Mouse (Mus musculus) spleen, postnatal 36 days (tissue): ENCODE measurements around the gene Podxl.

Experiments
- DNase-seq, 2 experiments: peaks; one replicate each; pipeline ENCODE4 v3.0.0; 2022; ENCODE audit warnings: low spot score in 2 of 2, mixed read lengths in 1 of 2

Gene Podxl

DNA sequence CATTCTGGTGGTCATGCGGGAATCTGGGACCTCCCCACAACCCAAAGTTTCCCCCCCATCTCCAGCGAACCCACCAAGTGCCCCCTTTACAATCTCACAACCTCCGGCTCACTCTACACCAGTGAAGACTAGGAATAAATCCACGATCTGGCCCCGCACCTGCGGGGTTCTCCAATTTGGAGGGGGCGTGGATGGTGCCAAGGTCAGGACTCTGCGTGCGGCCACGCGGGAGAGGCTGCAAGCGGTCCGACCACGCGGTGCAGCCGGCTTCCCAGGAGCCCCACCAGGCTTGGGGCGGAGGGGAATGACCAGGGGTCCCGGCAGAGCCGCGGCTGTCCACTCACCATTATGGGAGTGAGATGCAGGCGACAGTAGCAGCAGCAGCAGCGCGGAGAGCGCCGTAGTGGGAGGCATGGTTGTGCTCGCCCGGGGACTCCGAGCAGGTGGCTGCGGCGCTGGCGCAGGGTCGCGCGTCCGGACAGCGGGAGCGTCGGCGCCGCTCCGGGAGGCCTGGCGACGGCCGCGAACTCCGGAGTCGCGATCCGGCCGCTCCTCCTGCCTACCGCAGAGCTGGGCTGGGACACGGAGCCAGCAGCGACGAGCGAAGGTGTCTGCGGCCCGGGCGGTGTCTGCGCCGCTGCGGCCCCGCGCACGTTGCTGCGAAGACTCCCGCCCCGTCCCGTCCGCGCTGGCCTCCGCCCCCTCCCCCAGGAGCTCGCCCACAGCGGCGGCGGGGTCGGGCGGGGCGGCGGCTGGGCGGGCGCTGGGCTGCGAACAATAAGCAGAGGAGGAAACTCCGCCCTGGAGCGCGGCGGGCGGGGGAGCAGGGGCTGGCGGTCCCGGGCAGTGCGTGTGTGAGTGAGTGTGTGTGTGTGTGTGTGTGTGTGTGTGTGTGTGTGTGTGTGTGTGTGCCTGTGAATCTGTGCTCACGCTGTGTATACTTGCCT, at the start of gene Podxl:
Podxl (minus strand) TSS at position 747 of the 947 bp plus-strand sequence.
- peak; percentile 36 to 44 for DNase-seq

DNA sequence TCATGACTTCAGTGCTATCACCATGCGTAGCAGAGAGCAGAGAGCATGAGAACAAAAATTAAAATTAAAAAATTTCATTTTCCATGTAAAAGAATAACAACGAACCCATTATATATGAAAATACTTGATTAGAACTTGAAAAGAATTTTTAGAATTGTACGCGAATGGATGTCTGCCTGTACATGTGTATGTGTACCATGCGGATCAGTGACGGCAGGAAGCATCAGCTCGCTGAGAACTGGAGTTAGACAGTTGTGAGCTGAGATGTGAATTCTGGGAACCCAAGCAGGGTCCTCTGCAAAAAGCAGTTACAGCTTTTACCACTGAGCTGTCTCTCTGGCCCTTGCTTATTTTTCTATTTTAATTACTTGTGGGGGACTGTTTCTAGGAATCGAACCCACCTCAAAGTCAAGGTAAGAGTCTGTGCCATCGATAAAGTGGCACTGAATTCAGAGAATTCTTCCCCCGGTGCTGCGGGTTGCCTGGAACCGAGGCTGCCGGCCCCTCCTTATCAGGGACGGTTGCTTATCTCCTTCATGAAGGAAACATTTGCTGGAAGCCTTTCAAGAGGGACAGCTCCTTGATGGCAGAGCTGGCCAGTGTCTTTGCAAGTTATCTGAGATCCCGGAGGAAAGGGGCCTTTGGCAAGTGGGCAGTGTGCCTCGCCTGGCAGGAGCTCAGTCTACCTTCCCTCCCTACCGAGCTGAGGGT, 48.9 kb upstream of the Podxl start:
- peak; percentile 34 to 40 for DNase-seq

DNA sequence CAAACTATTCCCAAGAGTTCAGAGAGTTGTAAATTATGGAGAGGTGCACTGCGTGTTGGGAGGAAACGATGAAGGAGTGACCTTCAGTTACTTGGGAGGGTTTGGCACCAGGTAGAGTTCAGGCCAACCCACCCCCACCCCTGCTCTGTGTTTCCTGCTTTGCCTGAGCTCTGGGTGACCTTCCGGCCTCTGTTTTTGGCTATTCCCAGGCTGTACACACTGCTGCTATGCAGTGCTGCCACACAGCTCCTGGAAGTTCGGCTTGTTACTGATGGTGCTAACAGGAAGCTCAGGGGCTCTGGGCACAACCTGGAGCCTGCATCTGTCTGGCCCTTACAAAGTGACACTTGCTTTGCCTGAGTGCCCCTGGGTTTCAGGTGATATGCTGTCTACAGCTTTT, 42.6 kb upstream of the Podxl start:
- no peak for DNase-seq

DNA sequence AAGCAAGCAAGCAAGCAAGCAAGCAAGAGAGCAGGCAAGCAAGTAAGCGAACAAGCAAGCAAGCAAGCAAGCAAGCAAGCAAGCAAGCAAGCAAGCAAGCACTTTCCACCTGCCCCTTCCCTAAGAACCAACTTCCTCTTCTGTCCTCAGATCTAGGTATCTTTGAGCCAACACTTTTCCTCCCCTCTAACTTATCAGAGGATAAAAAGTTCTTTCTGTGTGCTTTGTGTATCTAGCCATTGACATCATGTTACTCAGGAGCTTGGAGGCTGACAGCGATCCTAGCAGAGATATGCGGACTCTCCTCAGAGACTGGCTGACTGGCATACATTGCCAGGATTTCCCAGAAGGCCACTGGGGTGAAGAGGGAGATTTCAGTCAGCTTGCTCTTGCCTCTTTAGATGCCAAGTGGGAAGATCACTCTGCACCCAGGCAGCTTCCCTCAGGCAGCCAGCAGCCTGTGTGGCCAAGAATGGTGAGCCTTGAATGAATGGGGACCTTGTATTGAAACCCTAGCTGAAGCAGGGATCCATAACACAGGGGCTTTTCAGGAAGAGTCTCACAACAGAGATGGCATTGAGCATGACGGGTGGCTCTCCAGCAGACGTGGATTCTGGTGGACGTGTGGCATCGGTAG, 41.0 kb upstream of the Podxl start:
- no peak for DNase-seq

DNA sequence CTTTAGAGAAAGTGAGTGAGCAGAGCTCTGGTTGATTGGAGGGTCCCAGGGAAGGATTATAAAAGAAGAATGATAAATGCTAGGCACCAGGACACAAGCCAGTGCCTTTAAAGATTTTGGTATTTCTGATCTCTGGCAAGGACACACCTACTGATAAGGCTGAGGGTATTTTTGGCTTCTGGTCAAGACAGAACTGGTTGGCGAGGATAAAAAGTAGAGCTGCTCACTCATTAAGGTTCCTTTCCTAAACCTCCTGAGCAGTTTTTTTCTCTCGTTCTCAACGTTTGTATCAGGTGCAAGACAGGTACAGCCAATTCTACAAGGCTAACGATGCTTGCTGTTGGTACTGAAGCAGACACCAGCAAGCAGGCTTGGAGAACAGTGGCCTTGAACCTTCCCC, 38.7 kb upstream of the Podxl start:
- DNase-seq, result no peak

DNA sequence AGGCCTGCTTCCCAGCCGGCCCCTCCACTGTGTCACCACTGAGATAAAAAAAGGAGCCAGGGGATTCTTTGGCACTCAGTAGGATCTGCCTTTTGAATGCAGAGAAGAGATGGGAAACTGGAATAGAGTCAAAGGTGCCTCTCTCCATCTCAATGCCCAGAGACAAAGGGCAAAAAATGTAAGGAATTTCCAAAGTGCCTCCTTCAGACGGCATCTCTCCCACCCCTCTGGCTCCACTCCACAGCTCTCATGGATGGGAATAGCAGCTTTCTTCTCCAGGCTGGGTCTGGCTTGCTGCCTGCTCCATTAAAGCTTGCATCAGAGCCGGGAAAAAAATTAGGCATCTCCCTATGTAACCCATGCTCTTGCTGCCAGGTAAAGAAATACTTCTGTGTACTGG, 37.4 kb upstream of the Podxl start:
- no peak for DNase-seq

DNA sequence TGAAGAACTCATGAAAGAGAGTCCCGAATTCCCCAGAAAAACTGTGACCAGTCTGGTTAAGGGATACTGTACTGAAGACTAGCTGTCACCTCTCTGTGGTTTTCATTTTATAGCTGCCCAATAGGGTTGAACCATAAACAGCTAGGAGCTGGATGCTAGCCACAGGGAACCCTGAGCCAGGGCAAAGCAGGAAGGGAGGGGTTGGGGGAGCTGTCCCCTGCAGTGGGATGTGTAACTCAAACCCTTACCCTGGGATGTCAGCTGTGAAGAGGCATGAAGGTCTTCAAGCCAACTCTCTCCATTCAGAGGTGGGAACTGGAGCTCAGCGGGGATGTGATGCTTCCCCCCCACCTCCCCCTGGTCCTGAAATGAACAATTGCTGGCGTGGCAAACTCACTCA, 36.1 kb upstream of the Podxl start:
- DNase-seq, result no peak

DNA sequence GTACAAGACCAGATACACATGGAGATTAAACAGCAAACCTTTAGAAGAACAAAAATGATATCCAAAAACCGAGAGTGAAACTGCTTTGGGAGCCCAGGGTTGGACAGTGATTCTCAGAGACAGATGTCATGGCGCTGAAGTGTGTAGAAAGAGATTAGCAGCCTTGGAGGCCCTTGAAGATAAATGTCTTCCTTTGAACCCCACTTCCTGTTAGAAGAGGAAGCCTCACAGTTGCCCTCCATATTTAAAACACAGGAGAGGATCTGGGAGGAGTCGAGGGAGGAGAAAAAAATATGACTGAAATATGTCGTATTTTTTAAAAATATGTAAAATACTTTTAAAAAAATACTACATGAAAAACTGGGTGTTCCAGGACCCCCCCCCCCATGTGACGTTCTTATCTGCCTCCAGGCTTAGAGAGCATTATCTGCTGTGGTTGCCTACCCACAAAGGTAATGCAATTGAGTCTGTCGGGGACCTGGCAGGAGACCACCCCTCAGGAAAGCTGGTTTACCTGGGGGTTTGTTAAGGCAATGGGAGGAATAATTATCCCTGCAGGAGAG, 34.6 kb upstream of the Podxl start:
- DNase-seq, result no peak

DNA sequence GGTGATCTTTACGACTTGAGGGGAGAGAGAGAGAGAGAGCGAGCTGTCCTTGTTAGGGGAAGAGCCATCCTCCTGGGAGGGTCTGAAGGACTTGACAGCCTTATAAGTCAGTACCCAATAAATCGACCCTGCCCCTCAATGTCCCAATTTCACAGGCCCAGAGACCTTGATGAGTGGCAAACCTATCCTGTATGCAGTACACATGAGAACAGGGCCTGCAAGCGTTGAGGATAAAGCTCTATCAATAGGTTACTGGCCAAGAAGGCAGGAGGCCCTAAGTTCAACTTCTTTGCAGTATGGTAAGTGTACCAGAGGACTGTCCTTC, 33.3 kb upstream of the Podxl start:
- DNase-seq, result no peak

DNA sequence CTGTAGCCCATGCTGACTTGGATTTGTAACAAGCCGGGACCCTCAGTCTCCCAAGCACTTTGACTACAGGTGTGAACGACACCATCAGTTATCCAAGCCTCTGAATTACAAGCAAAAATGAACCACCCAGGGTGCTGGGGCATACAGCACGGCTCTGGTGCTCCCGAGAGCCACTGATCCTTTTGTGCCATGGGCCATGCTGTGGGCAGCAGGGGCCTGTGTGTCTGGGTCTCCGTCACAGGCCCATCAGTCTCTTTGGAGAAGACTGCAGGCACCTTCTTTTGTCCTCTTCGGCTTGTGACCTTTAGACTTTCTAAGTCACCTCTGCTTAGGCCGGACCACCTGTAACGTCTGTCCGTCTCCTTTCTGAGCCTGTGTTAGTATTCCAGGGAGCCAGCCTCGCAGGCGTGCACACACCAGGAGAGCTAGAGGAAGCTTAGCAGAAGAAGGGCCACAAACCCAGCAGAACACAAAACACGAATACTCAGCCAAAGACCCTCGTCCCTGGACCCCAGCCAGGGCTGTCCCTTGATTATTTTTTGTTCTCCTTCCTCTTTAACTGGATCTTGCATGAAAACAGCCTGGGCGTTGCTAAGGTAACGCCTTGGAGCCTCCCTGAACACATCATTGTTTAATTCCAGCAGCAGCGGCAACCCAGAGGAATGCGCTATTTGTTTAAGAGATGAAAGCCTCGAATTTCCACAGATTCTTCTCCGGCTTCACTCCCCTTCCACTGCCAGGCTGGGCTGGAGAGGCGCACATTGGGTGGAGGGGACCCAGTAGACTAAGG, 32.8 kb upstream of the Podxl start:
- no peak for DNase-seq

DNA sequence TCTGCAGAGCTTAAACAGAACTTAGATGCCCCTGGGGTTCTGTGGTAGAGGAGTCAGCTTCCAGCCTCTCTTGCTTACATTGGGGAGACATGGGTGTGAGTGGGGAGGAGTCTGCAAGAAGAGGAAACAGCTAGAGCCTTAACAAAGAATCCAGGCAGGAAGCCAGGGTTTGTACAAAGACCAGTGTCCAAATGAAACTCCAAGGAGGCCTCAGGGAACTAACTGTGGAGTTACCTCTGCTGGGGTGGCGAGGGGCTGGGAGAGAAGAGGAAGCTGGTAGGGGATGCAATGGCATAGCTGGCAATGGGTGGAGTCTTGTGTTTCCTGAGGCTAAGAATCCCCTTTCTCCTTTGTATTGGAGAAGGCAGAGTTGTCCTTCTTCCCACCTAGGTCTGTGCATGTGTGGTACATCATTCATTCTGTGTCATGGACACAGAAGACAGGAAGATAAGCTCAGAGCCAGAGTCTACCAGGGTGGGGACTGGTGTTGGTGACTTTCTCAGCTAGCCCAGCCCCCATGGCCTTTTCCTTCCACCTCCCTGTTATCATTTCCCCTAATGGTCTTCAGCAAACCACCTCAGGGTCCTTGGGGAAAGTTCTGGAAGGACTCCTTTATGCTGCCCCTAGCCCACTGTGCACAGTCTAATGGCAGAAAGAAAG, 28.9 kb upstream of the Podxl start:
- no peak for DNase-seq

DNA sequence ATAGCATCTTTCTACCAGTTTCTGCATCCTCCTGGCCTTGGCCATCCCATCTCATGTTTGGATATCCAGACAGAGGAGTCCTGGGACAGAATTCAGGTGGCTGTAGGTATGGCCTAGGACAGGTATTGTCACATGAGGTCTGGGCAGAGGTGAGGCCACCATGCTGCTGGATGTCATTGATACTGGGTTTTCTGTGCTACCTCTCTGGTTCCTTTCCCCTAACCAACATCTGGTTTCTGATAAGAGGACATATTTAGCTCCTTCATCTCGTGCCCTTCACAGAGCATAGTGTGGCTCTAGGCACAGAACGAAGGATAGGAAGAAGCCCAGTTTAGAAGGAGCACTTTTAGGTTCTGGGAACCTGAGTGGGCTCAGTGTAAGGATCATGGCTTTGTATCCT, 28.3 kb upstream of the Podxl start:
- DNase-seq, result no peak

DNA sequence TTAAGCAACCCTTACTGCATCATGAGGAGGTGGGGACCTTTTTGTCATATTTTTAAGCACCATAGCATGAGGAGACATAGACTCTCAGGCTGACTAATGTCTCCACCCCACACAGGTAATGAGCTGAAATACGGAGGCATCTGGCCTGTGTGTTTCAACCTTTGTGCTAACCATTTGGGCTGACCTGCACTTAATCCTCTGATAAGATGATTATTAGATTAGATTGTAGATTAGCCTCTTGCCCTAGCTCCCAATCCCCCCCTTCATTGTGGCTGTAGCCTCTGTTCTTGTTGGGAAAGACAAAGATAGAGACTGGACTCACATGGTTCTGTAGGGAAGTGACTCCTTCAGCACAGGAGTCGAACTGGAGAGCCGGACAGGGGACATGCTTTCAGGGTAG, 27.9 kb upstream of the Podxl start:
- DNase-seq, result no peak

DNA sequence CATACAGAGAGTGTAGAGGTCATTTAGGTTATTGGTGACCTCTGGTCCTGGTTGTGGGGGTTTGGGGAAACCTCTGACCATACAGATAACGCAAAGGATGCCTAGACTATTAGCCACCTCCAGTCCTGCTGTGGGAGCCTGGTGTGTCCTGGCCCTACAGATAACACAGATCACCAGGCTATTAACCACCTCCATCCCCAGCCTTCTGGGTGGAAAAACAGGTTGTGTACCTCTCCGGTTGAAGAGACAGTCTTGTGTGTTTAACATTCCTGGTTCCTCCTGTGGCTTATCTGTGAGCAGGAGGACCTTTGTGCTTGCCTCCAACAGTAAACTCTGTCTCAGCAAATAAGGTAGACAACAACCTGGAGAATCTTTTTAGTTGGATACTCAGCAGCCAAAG, 27.0 kb upstream of the Podxl start:
- no peak for DNase-seq

DNA sequence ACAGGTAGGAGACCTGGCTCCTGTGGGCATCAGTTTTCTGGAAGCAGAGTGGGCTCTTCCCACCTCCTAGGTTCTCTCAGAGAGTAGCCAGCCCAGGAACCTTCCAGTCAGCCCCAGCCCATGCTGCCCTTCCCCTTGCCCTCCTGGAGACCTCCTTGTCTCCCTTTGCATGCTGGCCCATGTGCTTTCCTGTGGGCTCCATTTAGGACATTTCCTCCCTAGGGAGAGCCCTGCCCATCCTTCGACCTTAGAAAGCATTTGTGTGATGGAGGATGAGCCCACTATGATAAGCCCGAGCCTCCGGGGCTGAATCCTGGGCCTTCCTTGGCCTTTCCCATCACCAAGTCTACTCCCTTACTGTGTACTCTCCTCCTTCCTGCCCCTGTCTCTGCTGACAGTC, 25.5 kb upstream of the Podxl start:
- no peak for DNase-seq

DNA sequence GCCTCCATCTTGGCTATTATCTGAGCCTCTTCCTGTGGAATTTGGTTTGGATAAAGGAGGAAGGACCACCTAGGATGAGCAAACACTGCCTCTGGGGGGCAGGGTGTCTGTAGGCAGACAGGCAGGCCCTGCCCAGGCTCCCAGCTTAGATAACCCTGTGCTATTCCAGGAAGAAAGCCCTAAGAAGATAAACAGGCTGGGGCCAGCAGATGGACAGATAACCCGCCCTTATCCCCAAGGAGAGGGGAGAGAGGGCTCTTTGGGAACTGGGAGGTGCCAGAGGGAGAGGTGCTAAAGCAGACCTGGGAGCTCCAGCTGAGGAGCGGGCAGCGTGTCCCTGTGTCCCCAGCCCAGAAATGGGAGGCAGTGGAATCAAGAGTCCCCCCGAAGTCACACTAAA, 23.9 kb upstream of the Podxl start:
- no peak for DNase-seq

DNA sequence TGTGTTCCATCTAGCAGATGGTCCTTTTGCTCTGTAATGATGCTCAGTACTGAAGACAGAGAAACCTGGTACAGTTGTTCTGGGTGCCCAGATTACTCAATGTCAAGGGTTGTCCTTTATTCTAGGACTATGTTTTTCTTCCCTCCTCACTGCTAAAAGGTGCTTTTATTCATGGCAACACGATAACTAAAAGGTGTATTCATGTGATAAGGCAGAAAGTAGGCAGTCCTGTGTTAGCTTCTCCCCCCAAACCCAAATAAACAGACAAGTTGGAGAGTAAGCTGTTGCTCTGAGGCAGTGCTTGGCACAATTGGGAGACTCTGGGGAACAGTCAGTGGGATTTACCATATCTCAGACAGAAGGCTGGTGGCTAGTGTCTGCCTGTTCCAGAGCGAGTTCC, 22.3 kb upstream of the Podxl start:
- DNase-seq, result no peak

DNA sequence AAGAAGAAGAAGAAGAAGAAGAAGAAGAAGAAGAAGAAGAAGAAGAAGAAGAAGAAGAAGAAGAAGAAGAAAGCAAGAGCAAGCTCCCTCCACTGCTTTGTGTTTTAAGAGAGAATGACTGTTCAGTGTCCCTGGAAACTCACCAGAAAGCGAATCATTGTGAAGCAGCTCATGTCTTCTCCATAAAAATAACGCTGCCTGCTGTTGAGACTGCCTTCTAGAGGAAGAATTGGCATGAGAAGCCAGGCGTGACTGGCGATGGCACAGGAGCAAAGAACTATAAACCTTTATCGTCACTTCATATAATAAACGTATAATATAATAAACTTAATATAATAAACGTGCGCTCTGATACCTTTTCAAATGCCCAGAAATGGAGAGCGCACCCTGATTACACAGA, 12.4 kb upstream of the Podxl start:
- no peak for DNase-seq

DNA sequence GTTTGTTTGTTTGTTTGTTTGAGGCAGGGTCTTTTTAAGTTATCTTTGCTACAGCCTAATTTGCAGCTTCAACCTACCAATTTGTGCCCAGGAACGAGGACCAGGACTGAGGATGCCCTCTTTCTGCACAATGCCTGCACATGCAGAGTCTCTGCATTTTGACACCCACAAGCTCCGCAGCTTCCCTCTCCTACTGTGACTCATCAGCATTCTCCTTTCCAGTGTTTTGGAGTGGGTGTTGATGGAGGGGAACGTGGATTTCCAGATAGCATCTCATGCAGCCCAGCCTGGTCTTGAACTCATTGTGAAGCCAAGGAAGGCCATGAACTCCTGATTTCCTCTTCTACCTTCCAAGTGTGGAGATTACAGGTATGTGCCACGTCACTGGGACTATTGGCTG, 11.3 kb upstream of the Podxl start:
- DNase-seq, result no peak

DNA sequence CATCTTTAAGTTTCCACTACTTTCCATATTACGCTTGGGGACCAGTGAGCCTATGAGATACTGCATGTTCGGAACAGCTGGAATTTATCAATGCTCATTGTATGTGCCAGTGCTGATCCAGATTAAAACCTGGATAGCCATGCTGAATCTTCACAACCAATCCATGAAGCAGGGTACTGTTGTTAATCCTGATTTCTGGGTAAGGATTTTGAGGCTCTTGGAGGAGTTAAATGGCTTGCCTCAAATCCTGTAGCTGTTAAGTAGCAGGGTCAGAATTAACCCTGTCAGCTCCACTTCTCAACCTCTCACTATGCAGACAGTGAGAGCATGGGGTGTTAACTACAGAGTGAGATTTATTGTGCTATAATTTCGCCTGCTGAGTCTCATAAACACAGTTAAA, 7.7 kb upstream of the Podxl start:
- no peak for DNase-seq

DNA sequence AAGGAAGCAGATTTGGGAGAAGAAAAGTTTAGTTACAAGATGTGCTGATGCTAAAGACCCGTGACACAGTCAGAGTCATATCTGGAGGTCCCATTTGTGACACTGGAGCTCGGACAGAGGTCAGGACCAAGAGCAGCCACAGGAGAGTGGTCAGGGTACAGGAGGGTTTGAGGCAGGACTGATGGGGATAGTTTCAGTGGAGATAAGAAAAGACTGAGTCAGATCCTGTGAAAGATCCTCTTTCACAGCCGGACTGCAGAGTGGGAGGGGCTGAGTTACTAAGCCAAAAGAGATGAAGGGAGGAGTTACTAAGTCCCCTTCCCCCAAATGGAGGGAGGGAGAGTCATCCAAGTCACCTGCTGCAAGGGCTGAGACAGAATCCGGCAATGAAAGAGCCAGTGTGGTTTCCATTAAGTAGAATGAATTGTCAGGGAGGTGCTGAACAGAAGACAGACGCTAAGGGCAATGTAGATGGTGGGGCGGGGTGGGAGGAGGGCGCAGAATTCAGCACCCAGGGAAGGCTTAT, 4.4 kb upstream of the Podxl start:
- DNase-seq, result no peak
